Mouse (Mus musculus) urinary bladder, adult 2 months (tissue): ENCODE data around the gene Esr2. TPM values are rescaled to one million over a fixed set of nuclear protein-coding genes. Genes with fewer than 3 reads are reported as not detected.
"Not testable (repeated sequence)": the region's sequence is repeated elsewhere in the genome, so short reads cannot be mapped to it uniquely, and the experiment has no call there.

Source experiments
- DNase-seq: peaks from one replicate; pipeline ENCODE4 v3.0.0; 2022; ENCODE audit warnings: low spot score
- polyA plus RNA-seq: library from polyadenylated mRNA; depleted of rRNA; stranded (reverse); fragments of >200 nt; gene quantifications from 2 replicates; pipeline ENCODE4 v1.2.3, GENCODE M21; 2012

Gene Esr2
- polyA plus RNA-seq, 1 experiment = 0.55 TPM

- DNase-seq = not testable (repeated sequence)
These were observed 24.7 kb downstream of the Esr2 start for GRCm38 (mm10) chr12:76152389-76152788.

- DNase-seq = no peak
These were observed 40.4 kb downstream of the Esr2 start for GRCm38 (mm10) chr12:76136701-76137100.

GRCm38 (mm10) chr12:76133081-76133480 lies 44.0 kb downstream of the Esr2 start:
- DNase-seq = not testable (repeated sequence)

- DNase-seq = no peak
These were observed 44.5 kb downstream of the Esr2 start for GRCm38 (mm10) chr12:76132591-76132990.

- DNase-seq = no peak
These were observed 46.2 kb downstream of the Esr2 start for GRCm38 (mm10) chr12:76130891-76131290.

GRCm38 (mm10) chr12:76130281-76130680 lies 46.8 kb downstream of the Esr2 start:
- no peak for DNase-seq

GRCm38 (mm10) chr12:76128831-76129230 lies 48.2 kb downstream of the Esr2 start:
- no peak for DNase-seq

- no peak for DNase-seq
These were observed 48.8 kb downstream of the Esr2 start for GRCm38 (mm10) chr12:76128306-76128705.

- no peak for DNase-seq
These were observed 53.8 kb downstream of the Esr2 start for GRCm38 (mm10) chr12:76123223-76123622.

GRCm38 (mm10) chr12:76117632-76118153 lies 59.4 kb downstream of the Esr2 start:
- no peak for DNase-seq

- no peak for DNase-seq
These were observed 60.5 kb downstream of the Esr2 start for GRCm38 (mm10) chr12:76116577-76116976.

- DNase-seq = no peak
These were observed 66.0 kb downstream of the Esr2 start for GRCm38 (mm10) chr12:76111046-76111445.

GRCm38 (mm10) chr12:76109646-76110405 lies 67.2 kb downstream of the Esr2 start:
- no peak for DNase-seq

- DNase-seq = no peak
These were observed 72.3 kb downstream of the Esr2 start for GRCm38 (mm10) chr12:76104596-76105351.

GRCm38 (mm10) chr12:76102621-76103020 lies 74.4 kb downstream of the Esr2 start:
- DNase-seq = no peak

- no peak for DNase-seq
These were observed 81.7 kb downstream of the Esr2 start for GRCm38 (mm10) chr12:76095117-76096035.

- DNase-seq = no peak
These were observed 83.2 kb downstream of the Esr2 start for GRCm38 (mm10) chr12:76093613-76094588.

GRCm38 (mm10) chr12:76092789-76093466 lies 84.1 kb downstream of the Esr2 start:
- DNase-seq = no peak

- no peak for DNase-seq
These were observed 90.0 kb downstream of the Esr2 start for GRCm38 (mm10) chr12:76087025-76087424.
